Mouse (Mus musculus) kidney, embryonic 16.5 days (tissue): Measurements from ENCODE around the gene Tbxa2r. TPM values are rescaled to one million over a fixed set of nuclear protein-coding genes. Genes with fewer than 3 reads are reported as not detected.

ENCODE experiments used
- ATAC-seq: fragments of 200-750 bp; cut with Nextera tagmentation; 2 replicates; pipeline ENCODE4 v1.8.0; 2017; ENCODE audit warnings: moderate TSS enrichment; ENCODE audit not compliant: low FRiP score, low TSS enrichment
- H3K27ac ChIP-seq: fragments of 300-500 bp; sonication (generic); 2 replicates; pipeline ENCODE4 v1.5.1; 2014; ENCODE audit warnings: low read length
- H3K27me3 ChIP-seq: fragments of 300-500 bp; sonication (generic); 2 replicates; pipeline ENCODE4 v1.6.1; 2014; ENCODE audit warnings: low read length, control low read depth, mixed read lengths; ENCODE audit not compliant: insufficient read depth
- H3K36me3 ChIP-seq: fragments of 300-500 bp; sonication (generic); 2 replicates; pipeline ENCODE4 v1.6.1; 2014; ENCODE audit warnings: low read length, control low read depth, mixed read lengths; ENCODE audit not compliant: insufficient read depth
- H3K4me1 ChIP-seq: fragments of 300-500 bp; sonication (generic); 2 replicates; pipeline ENCODE4 v1.6.1; 2014; ENCODE audit warnings: low read length, control low read depth, mixed read lengths; ENCODE audit not compliant: insufficient read depth
- H3K4me2 ChIP-seq: fragments of 300-500 bp; sonication (generic); replicated peaks from 2 replicates; pipeline ENCODE4 v1.6.1; 2014; ENCODE audit warnings: low read depth, low read length
- H3K4me3 ChIP-seq: fragments of 300-500 bp; sonication (generic); 2 replicates; pipeline ENCODE4 v1.5.1; 2014; ENCODE audit warnings: mild to moderate bottlenecking, low read length
- H3K9ac ChIP-seq: fragments of 300-500 bp; sonication (generic); replicated peaks from 2 replicates; pipeline ENCODE4 v1.6.1; 2014; ENCODE audit warnings: low read length
- H3K9me3 ChIP-seq: fragments of 300-500 bp; sonication (generic); 2 replicates; pipeline ENCODE4 v1.6.1; 2016; ENCODE audit warnings: low read length, control low read depth
- WGBS: fragments of 180-500 bp; shearing (Covaris S2); extraction: QIAGEN DNeasy Blood & Tissue Kit; methylation state at CpG from one replicate; pipeline ENCODE4 v1.1.7; 2014; 5-methylcytosine and 5-hydroxymethylcytosine counted together
- polyA plus RNA-seq: library from polyadenylated mRNA; unstranded; fragments of >200 nt; fragmentation: Nextera tagmentation; extraction: Ambion mirVana; gene quantifications from 2 replicates; pipeline ENCODE4 v1.2.1, GENCODE M21; 2015

Gene Tbxa2r
- polyA plus RNA-seq: 19.7 and 20.2 TPM in 2 replicates

GRCm38 (mm10) chr10:81328386-81328785, at the start of gene Tbxa2r:
Tbxa2r (plus strand) TSS chr10:81328731.
- ATAC-seq: peak; percentile 39
- Histone ChIP-seq H3K27me3 (0 out of 2 replicates have a peak, but pooled peaks cover 4% of the 10 kb centered on the region), H3K9me3 (no peaks in the 10 kb centered on the region), H3K4me1 (peaks cover 29% of the 10 kb centered on the region), H3K36me3 (peaks cover 39% of the 10 kb centered on the region), H3K4me3 (peak within 1 kb of the TSS; percentile 26), H3K4me2 (peak within 1 kb of the TSS; percentile 34), H3K27ac (peak within 1 kb of the TSS; percentile 89), H3K9ac (peak within 1 kb of the TSS; percentile 31)
- 12% methylated on average over 10 of the region's 10 CpGs for WGBS

- WGBS: 32% methylated on average over 10 of the region's 10 CpGs
- Histone ChIP-seq H3K9ac (no peak overlapping the region), H3K4me1 (peaks cover 13% of the 10 kb centered on the region; the same call in 1 of the 2 replicates), H3K4me3 (peak overlapping the region; percentile 6; the same call in 1 of the 2 replicates), H3K9me3 (no peaks in the 10 kb centered on the region), H3K36me3 (0 out of 2 replicates have a peak, but pooled peaks cover 7% of the 10 kb centered on the region), H3K27me3 (peaks cover 18% of the 10 kb centered on the region), H3K27ac (no peak overlapping the region), H3K4me2 (0 out of 2 replicates have a peak overlapping the region, but pooled peaks have one; percentile 5)
- no peak for ATAC-seq
Measured at GRCm38 (mm10) chr10:81279496-81279895, 49.0 kb upstream of the Tbxa2r start.

GRCm38 (mm10) chr10:81284189-81284588, 44.3 kb upstream of the Tbxa2r start:
- Histone ChIP-seq H3K27me3 (peaks cover 27% of the 10 kb centered on the region), H3K4me1 (peaks cover 37% of the 10 kb centered on the region), H3K9ac (no peak overlapping the region), H3K4me3 (peak overlapping the region; percentile 61), H3K4me2 (peak overlapping the region; percentile 81), H3K36me3 (no peaks in the 10 kb centered on the region), H3K27ac (peak overlapping the region; percentile 71), H3K9me3 (no peaks in the 10 kb centered on the region)
- ATAC-seq: no peak; the same call in 1 of the 2 replicates
- WGBS: 48% methylated on average over 6 of the region's 6 CpGs

GRCm38 (mm10) chr10:81284719-81285118, 43.8 kb upstream of the Tbxa2r start:
- H3K27me3 ChIP-seq: peaks cover 28% of the 10 kb centered on the region
- ATAC-seq: peak; percentile 33; the same call in 1 of the 2 replicates
- H3K4me3 ChIP-seq: peak overlapping the region; percentile 61
- peaks cover 32% of the 10 kb centered on the region for H3K4me1 ChIP-seq
- WGBS: 7% methylated on average over 17 of the region's 17 CpGs
- H3K36me3 ChIP-seq: no peaks in the 10 kb centered on the region
- peak overlapping the region; percentile 71 for H3K27ac ChIP-seq
- H3K9ac ChIP-seq: peak overlapping the region; percentile 74
- no peaks in the 10 kb centered on the region for H3K9me3 ChIP-seq
- H3K4me2 ChIP-seq: peak overlapping the region; percentile 81

GRCm38 (mm10) chr10:81285694-81286450, 42.7 kb upstream of the Tbxa2r start:
- H3K4me2 ChIP-seq: peak overlapping the region; percentile 81
- no peaks in the 10 kb centered on the region for H3K9me3 ChIP-seq
- no peaks in the 10 kb centered on the region for H3K36me3 ChIP-seq
- H3K4me1 ChIP-seq: peaks cover 34% of the 10 kb centered on the region
- peak overlapping the region; percentile 74 for H3K9ac ChIP-seq
- WGBS: 3% methylated on average over 54 of the region's 54 CpGs
- H3K4me3 ChIP-seq: peak overlapping the region; percentile 61
- peaks cover 37% of the 10 kb centered on the region for H3K27me3 ChIP-seq
- peak overlapping the region; percentile 40; the same call in 1 of the 2 replicates for H3K27ac ChIP-seq
- peak; percentile 64 for ATAC-seq

- H3K4me2 ChIP-seq: peak overlapping the region; percentile 81
- H3K27me3 ChIP-seq: peaks cover 44% of the 10 kb centered on the region
- peaks cover 34% of the 10 kb centered on the region for H3K4me1 ChIP-seq
- H3K27ac ChIP-seq: peak overlapping the region; percentile 8; the same call in 1 of the 2 replicates
- H3K9ac ChIP-seq: no peak overlapping the region; the same call in 1 of the 2 replicates
- no peaks in the 10 kb centered on the region for H3K36me3 ChIP-seq
- WGBS: 34% methylated on average over 6 of the region's 6 CpGs
- H3K9me3 ChIP-seq: no peaks in the 10 kb centered on the region
- ATAC-seq: no peak
- no peak overlapping the region for H3K4me3 ChIP-seq
Measured at GRCm38 (mm10) chr10:81286586-81286985, 41.9 kb upstream of the Tbxa2r start.

GRCm38 (mm10) chr10:81287513-81288157, 40.9 kb upstream of the Tbxa2r start:
- 56% methylated on average over 8 of the region's 8 CpGs for WGBS
- no peak for ATAC-seq
- H3K27ac ChIP-seq: no peak overlapping the region
- H3K4me2 ChIP-seq: no peak overlapping the region; the same call in 1 of the 2 replicates
- no peak overlapping the region for H3K9ac ChIP-seq
- peaks cover 37% of the 10 kb centered on the region for H3K4me1 ChIP-seq
- no peaks in the 10 kb centered on the region for H3K36me3 ChIP-seq
- peaks cover 45% of the 10 kb centered on the region for H3K27me3 ChIP-seq
- no peak overlapping the region for H3K4me3 ChIP-seq
- no peaks in the 10 kb centered on the region for H3K9me3 ChIP-seq

- H3K4me2 ChIP-seq: no peak overlapping the region; the same call in 1 of the 2 replicates
- no peaks in the 10 kb centered on the region for H3K9me3 ChIP-seq
- peaks cover 37% of the 10 kb centered on the region for H3K27me3 ChIP-seq
- H3K36me3 ChIP-seq: no peaks in the 10 kb centered on the region
- no peak for ATAC-seq
- 31% methylated on average over 6 of the region's 6 CpGs for WGBS
- H3K9ac ChIP-seq: no peak overlapping the region
- peaks cover 37% of the 10 kb centered on the region for H3K4me1 ChIP-seq
- H3K4me3 ChIP-seq: no peak overlapping the region
- H3K27ac ChIP-seq: no peak overlapping the region
Measured at GRCm38 (mm10) chr10:81288601-81289000, 39.9 kb upstream of the Tbxa2r start.

- no peaks in the 10 kb centered on the region for H3K36me3 ChIP-seq
- 2% methylated on average over 7 of the region's 7 CpGs for WGBS
- no peaks in the 10 kb centered on the region for H3K9me3 ChIP-seq
- peaks cover 39% of the 10 kb centered on the region for H3K4me1 ChIP-seq
- no peak overlapping the region for H3K27ac ChIP-seq
- no peak for ATAC-seq
- H3K9ac ChIP-seq: peak overlapping the region; percentile 34; the same call in 1 of the 2 replicates
- H3K4me3 ChIP-seq: no peak overlapping the region
- peak overlapping the region; percentile 44 for H3K4me2 ChIP-seq
- H3K27me3 ChIP-seq: peaks cover 31% of the 10 kb centered on the region
Measured at GRCm38 (mm10) chr10:81289278-81289677, 39.3 kb upstream of the Tbxa2r start.
